In genomic region chr10:98637759-98638611, GRCm38 (mm10) we compare ENCODE assay signal across 28 mouse cellular contexts.
A peak's percentile ranks its signal among the peaks of the same experiment; 100 is the strongest.
DNase-seq lines count a peak whose midpoint lies in the region; ATAC-seq lines count a peak whose summit lies in the region.
"Had no signal": no experiment of that assay in that cellular context is flagged by ENCODE, and none has a peak within 500 bp of the region (broad histone marks: within the 10 kb centered on the region; RNA-seq: fewer than 3 reads in every experiment).

No protein-coding gene starts in this region.

- H3K9me3 ChIP-seq in embryonic facial prominence, embryonic 14.5 days (ENCODE audit: control insufficient read depth, low read length) = no peaks in the 10 kb centered on the region
- H3K9me3 ChIP-seq in embryonic facial prominence, embryonic 10.5 days = no peaks in the 10 kb centered on the region
- H3K9me3 ChIP-seq: embryonic facial prominence, embryonic 13.5 days; heart, embryonic 13.5 days; limb, embryonic 10.5 days; limb, embryonic 15.5 days; neural tube, embryonic 13.5 days had no signal

- H3K9ac ChIP-seq in embryonic facial prominence, embryonic 14.5 days (ENCODE audit: low read depth, low read length) = no peak overlapping the region
- H3K9ac ChIP-seq: embryonic facial prominence, embryonic 13.5 days; heart, embryonic 13.5 days; hindbrain, embryonic 14.5 days; limb, embryonic 15.5 days; liver, embryonic 14.5 days; neural tube, embryonic 13.5 days had no signal

- no peak for ATAC-seq in embryonic facial prominence, embryonic 14.5 days (ENCODE audit: low read depth)
- ATAC-seq: forebrain, embryonic 16.5 days had no signal

- WGBS in embryonic facial prominence, embryonic 14.5 days = 80% methylated on average over 14 of the region's 14 CpGs
- WGBS in embryonic facial prominence, embryonic 10.5 days = 86% methylated on average over 14 of the region's 14 CpGs

- H3K4me1 ChIP-seq in embryonic facial prominence, embryonic 14.5 days (ENCODE audit: control insufficient read depth, insufficient read depth, low read length) = no peaks in the 10 kb centered on the region
- H3K4me1 ChIP-seq in embryonic facial prominence, embryonic 10.5 days = no peaks in the 10 kb centered on the region
- H3K4me1 ChIP-seq: embryonic facial prominence, embryonic 13.5 days; limb, embryonic 10.5 days; limb, embryonic 15.5 days; neural tube, embryonic 13.5 days had no signal

- DNase-seq in embryonic facial prominence, embryonic 14.5 days (ENCODE audit: low spot score) = peak; percentile 11
- no peak for DNase-seq in embryonic facial prominence, embryonic 10.5 days (ENCODE audit: low spot score)
- peak; percentile 10 for DNase-seq in kidney, postnatal 14 days
- DNase-seq in kidney, postnatal 4 days = no peak
- DNase-seq in lung, postnatal 10 days = peak; percentile 15
- no peak for DNase-seq in lung, postnatal 36 days
- no peak for DNase-seq in urinary bladder, postnatal 4 days (ENCODE audit: low spot score in 2 of 2)
- DNase-seq: adrenal gland, adult 2 months; cerebellum, adult 11-12 months; cerebellum, adult 9-11 months; embryo, embryonic 11 days; gastrocnemius, postnatal 10 days; heart, postnatal 10 days; kidney, adult 11 months; layer of hippocampus, adult 9-11 months; lung, postnatal 14 days; thymus, adult 2 months; thymus, postnatal 36 days had no signal

- no peak overlapping the region for H3K4me3 ChIP-seq in embryonic facial prominence, embryonic 14.5 days (ENCODE audit: low read depth, low read length)
- H3K4me3 ChIP-seq in embryonic facial prominence, embryonic 10.5 days = no peak overlapping the region
- H3K4me3 ChIP-seq: embryonic facial prominence, embryonic 13.5 days; erythroblast, embryonic 14.5 days; heart, embryonic 13.5 days; limb, embryonic 10.5 days; limb, embryonic 15.5 days; neural tube, embryonic 13.5 days had no signal

- no peak overlapping the region for H3K4me2 ChIP-seq in embryonic facial prominence, embryonic 14.5 days (ENCODE audit: low read depth, low read length)
- H3K4me2 ChIP-seq: embryonic facial prominence, embryonic 13.5 days; heart, embryonic 13.5 days; hindbrain, embryonic 14.5 days; limb, embryonic 15.5 days; midbrain, embryonic 11.5 days; neural tube, embryonic 13.5 days had no signal

- H3K27me3 ChIP-seq in embryonic facial prominence, embryonic 14.5 days (replicated peaks; ENCODE audit: control insufficient read depth, insufficient read depth, low read length) = no peaks in the 10 kb centered on the region
- H3K27me3 ChIP-seq in embryonic facial prominence, embryonic 10.5 days (replicated peaks; ENCODE audit: low read depth, poor library complexity, severe bottlenecking) = no peaks in the 10 kb centered on the region
- H3K27me3 ChIP-seq: embryonic facial prominence, embryonic 13.5 days; heart, embryonic 13.5 days; limb, embryonic 15.5 days; neural tube, embryonic 13.5 days had no signal

- H3K27ac ChIP-seq in embryonic facial prominence, embryonic 14.5 days (replicated peaks; ENCODE audit: low read depth, low read length) = no peak overlapping the region
- no peak overlapping the region for H3K27ac ChIP-seq in embryonic facial prominence, embryonic 10.5 days (replicated peaks)
- H3K27ac ChIP-seq: embryonic facial prominence, embryonic 13.5 days; heart, embryonic 13.5 days; hindbrain, embryonic 14.5 days; limb, embryonic 10.5 days; limb, embryonic 15.5 days; liver, embryonic 14.5 days; neural tube, embryonic 13.5 days had no signal

- no peaks in the 10 kb centered on the region for H3K36me3 ChIP-seq in embryonic facial prominence, embryonic 14.5 days (ENCODE audit: control insufficient read depth, insufficient read depth, low read length)
- H3K36me3 ChIP-seq in embryonic facial prominence, embryonic 10.5 days (replicated peaks) = no peaks in the 10 kb centered on the region
- H3K36me3 ChIP-seq: embryonic facial prominence, embryonic 13.5 days; heart, embryonic 13.5 days; limb, embryonic 10.5 days; limb, embryonic 15.5 days; neural tube, embryonic 13.5 days had no signal

Comparison
In these comparisons a context has a peak if more than half of its experiments do, and no peak if none do; other contexts are left out.
1. DNase-seq: peak in embryonic facial prominence, embryonic 14.5 days (single experiment), kidney, postnatal 14 days (single experiment) and lung, postnatal 10 days (single experiment); none in embryonic facial prominence, embryonic 10.5 days (single experiment), kidney, postnatal 4 days (0 of 2), lung, postnatal 36 days (single experiment) and urinary bladder, postnatal 4 days (0 of 2).